Mouse (Mus musculus): ENCODE data around the gene Tcp1.
A peak's percentile ranks its signal among the peaks of the same experiment; 100 is the strongest.
"Not testable (repeated sequence)": the region's sequence is repeated elsewhere in the genome, so short reads cannot be mapped to it uniquely, and the experiment has no call there.

The Tcp1 gene

GRCm38 (mm10) chr17:12915881-12916583, 531 bp downstream of the Tcp1 start, which contains the start of gene Mrpl18:
Mrpl18 (minus strand) TSS chr17:12916345.
- peak; percentile 99 for DNase-seq (ENCODE audit: inconsistent ontology term)

GRCm38 (mm10) chr17:12916588-12917380, 1.3 kb downstream of the Tcp1 start:
- DNase-seq (ENCODE audit: inconsistent ontology term) = no peak

DNA sequence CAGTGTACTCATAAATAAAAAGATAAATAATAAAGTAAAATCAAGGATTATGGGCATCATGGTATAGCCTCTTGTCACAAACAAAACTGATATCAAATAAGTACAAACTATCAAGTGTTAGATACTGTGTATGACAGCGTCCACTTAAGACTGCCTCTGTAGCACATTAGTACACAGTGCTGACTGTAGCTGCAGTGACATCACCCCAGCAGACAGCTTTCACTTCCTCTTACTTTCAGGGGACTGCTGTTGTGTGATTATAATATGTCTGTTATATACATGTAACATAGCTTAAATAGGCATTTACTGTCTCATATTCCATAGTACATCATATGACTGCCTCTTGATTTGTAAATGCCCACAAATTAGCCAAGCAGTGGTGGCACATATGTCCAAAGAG, 5.6 kb downstream of the Tcp1 start:
- no peak for DNase-seq (ENCODE audit: inconsistent ontology term)

DNA sequence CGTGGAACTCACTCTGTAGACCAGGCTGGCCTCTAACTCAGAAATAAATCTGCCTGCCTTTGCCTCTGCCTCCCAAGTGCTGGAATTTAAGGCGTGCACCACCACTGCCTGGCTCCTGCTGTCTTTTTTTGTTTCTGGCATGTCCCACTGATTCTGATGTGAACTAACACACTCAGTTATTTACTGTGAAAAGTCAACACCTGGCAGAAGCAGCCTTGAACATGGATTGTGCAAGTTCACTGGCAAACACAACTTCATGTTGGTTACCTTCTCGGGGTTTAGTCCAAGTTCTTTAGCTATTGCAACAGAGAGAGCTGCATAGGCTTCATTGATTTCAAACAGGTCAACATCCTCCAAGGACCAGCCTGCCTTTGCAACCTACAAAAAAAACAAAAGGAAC, 9.5 kb downstream of the Tcp1 start:
- no peak for DNase-seq (ENCODE audit: inconsistent ontology term)

DNA sequence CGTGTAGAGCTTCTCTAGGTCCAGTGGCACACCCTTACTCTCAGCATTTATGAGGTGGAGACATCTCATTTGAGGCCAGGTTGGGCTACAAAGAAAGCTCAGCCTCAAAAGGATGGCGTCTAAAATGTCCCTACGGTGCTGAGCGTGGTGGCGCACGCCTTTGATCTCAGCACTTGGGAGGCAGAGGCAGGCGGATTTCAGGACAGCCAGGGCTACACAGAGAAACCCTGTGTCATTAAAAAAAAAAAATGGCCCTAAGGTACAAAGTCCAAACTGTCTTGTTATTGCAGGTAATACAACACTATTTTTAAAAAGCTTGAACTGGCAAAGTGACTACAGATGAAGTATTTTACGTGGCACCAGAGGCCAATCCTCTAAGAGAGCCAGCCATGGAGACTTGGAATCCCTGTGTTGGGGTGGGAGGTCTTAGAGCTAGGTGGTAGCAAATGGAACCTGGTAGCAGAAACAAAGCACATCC, 10.2 kb downstream of the Tcp1 start:
- DNase-seq (ENCODE audit: inconsistent ontology term) = no peak

GRCm38 (mm10) chr17:12931576-12931975, 16.1 kb downstream of the Tcp1 start:
- DNase-seq (ENCODE audit: inconsistent ontology term) = not testable (repeated sequence)

GRCm38 (mm10) chr17:12935719-12936118, 20.2 kb downstream of the Tcp1 start:
- DNase-seq (ENCODE audit: inconsistent ontology term) = no peak

DNA sequence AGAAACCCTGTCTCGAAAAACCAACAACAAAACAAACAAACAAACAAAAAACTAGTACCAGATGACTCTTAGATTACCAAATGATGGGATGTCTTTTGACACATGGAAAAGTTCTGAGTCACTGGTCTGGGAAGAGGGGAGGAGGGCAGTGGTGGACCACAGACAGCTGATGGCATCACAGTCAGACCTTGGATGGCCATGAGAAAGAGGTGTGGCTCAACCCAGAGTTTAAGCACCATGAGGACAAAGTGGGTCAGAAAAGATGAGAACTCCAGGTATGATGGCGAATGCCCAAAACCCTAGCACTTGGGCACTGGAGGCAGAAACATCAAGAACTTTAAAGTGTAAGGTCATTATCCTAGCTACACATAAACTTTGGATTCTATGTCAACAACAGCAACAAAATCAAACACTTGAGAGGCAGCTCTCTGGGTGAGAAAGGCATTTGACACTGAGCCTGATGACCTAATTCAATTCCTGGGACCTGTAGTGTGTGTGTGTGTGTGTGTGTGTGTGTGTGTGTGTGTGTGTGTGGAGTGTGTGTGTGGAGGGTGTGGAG, 22.0 kb downstream of the Tcp1 start:
- DNase-seq (ENCODE audit: inconsistent ontology term) = peak; percentile 51

- DNase-seq (ENCODE audit: inconsistent ontology term) = no peak
Measured at GRCm38 (mm10) chr17:12938077-12938476, 22.6 kb downstream of the Tcp1 start.

- DNase-seq (ENCODE audit: inconsistent ontology term) = not testable (repeated sequence)
Measured at GRCm38 (mm10) chr17:12939377-12940148, 24.1 kb downstream of the Tcp1 start.

DNA sequence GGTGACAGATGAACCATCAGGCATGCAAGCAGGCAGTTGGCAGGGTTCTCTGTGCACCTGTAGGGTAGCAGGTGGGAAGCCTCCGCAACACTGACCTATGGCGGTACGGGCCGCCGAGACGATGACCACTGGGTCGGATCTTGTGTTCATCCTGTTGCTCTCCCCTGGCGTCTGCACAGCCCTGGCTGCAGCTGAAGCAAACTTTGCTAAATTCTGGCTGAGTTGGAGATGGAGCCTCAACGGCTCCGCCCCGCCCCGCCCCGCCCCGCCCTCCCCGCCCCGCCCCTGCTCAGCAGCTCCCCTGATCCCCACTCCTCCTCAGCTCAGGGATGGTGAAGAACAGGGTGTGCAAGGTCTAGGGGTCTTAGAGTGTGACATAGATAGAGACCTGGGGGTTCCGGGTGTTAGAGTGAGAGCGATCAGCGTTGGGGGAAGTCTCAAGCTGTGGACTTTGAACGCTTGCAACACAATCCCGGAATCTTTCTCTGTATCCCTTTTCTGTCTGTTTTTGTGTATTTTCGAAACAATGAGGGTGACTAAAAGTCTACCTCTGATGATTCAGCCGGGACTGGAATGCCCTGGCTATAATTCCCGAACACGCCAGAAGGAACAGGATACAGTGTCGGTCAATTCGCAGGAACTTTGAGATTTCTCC, 24.8 kb downstream of the Tcp1 start, which contains the start of gene Acat3:
Acat3 (minus strand) TSS at position 450 of the 655 bp plus-strand sequence.
- DNase-seq (ENCODE audit: inconsistent ontology term) = peak; percentile 58

GRCm38 (mm10) chr17:12941543-12942260, 26.2 kb downstream of the Tcp1 start:
- no peak for DNase-seq (ENCODE audit: inconsistent ontology term)

GRCm38 (mm10) chr17:12942459-12943162, 27.1 kb downstream of the Tcp1 start:
- no peak for DNase-seq (ENCODE audit: inconsistent ontology term)

- no peak for DNase-seq (ENCODE audit: inconsistent ontology term)
Measured at GRCm38 (mm10) chr17:12949669-12950068, 34.2 kb downstream of the Tcp1 start.

DNA sequence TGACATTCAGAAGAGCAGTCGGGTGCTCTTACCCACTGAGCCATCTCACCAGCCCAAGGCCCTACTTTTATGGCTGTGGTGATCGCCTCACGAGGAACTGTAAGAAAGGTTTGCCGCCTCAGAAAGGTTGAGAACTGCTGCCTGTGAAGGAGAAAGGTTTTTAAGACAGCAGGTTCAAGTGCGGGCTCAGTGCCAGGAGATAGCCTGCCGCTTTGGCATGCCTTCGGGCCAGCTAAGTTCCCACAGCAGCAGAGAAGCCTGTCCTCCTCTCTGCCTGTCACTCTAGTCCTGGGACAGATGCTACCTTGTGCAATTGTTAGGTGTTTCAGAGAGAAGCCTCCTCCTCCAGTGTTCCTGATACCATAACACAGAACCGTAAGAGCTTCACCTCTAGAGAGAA, 41.2 kb downstream of the Tcp1 start:
- DNase-seq (ENCODE audit: inconsistent ontology term) = no peak

- DNase-seq (ENCODE audit: inconsistent ontology term) = not testable (repeated sequence)
Measured at GRCm38 (mm10) chr17:12959377-12959776, 43.9 kb downstream of the Tcp1 start.

- DNase-seq (ENCODE audit: inconsistent ontology term) = peak; percentile 95
Measured at GRCm38 (mm10) chr17:12960331-12960873, 44.9 kb downstream of the Tcp1 start, which contains the start of gene Acat2. Acat2 (minus strand) TSS chr17:12960747.

GRCm38 (mm10) chr17:12963476-12963875, 48.0 kb downstream of the Tcp1 start:
- DNase-seq (ENCODE audit: inconsistent ontology term) = no peak

DNA sequence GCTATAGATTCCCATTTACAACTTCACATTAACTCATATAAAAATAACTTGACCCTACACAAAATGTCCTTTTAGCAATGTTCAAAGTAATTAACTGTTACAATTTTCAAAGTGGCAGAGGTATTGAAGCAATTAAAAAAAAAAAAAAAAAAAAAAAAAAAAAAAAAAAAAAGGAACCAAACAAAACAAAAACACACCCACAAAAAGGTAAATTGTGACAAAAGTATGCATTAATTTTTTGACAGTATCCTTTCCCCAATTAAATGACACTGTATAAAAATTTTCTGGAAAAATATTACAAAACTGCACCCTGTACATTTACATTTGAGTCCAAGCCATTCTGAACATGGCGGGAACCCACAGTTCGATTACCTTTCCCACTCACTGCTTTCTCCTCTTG, 51.7 kb downstream of the Tcp1 start:
- DNase-seq (ENCODE audit: inconsistent ontology term) = no peak
